Mouse (Mus musculus) B cell, adult 2 months (primary cell): Measurements from ENCODE around the gene Slc45a3.

Experiments
- DNase-seq, 2 experiments: peaks; one replicate each; pipeline ENCODE4 v3.0.0; 2022

The Slc45a3 gene

DNA sequence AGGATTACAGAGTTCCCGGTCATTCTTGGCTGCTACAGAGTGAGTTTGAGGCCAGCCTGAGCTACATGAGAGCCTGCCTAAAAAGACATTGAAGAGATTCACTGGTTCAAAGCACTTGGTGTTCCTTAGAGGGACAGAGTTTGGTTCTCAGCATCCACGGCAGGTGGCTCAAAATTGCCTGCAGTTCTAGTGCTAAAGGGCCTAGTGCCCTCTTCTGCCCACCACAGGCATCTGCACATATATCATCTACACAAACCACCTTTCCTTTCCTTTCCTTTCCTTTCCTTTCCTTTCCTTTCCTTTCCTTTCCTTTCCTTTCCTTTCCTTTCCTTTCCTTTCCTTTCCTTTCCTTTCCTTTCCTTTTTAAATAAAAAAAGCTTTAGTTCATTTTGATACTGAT lies 67.8 kb downstream of the Slc45a3 start:
- DNase-seq = peak; percentile 46 to 52

DNA sequence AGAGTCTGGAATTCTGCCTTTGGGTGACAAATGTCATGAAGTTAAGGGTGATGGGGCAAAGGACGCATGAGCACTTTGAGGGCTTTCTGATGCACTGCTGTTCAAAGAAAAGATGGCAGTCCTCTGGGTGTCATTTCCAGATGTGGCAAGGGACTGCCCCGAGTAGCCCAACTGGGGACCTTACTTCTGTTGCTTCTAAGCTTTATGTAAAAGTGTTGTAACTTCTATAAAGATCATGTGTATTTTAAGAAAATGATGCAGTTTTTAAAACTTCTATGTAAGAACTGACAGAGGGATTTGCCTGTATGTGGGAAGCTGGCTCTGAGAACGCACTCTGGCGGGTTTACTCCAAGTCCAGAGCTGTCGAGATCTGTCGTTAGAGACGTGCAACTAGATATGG lies 69.4 kb downstream of the Slc45a3 start:
- DNase-seq = no peak
